Mouse (Mus musculus) heart, postnatal 36 days (tissue): ENCODE measurements around the gene Hecw2. TPM values are rescaled to one million over a fixed set of nuclear protein-coding genes. Genes with fewer than 3 reads are reported as not detected.

ENCODE experiments used
- DNase-seq, 2 experiments: peaks; one replicate each; pipeline ENCODE4 v3.0.0; 2021 to 2022
- intact Hi-C: fragments of 180-260 bp; cut with DNase I; formaldehyde crosslinking; loops from one replicate; pipeline ENCODE4 v1.15.1; 2025
- total RNA-seq, 2 experiments: library from RNA; stranded (reverse); gene quantifications; 2 replicates each; pipeline ENCODE4 v1.2.3; 2021

The Hecw2 gene
- total RNA-seq, 2 experiments from 2014 or later, result 13.5 TPM

- intact Hi-C loops, result no loop called here
- no peak for DNase-seq
Observed at GRCm38 (mm10) chr1:54119638-54120320, 75.2 kb downstream of the Hecw2 start.

- no peak for DNase-seq
- intact Hi-C loops, result no loop called here
Observed at GRCm38 (mm10) chr1:54118342-54118973, 76.5 kb downstream of the Hecw2 start.

- intact Hi-C loops, result loop anchor here (2.0 kb wide), 1 partner anchor 132 kb away; no protein-coding TSS in a partner anchor
- peak in 1 of 2 experiments; percentile 4 for DNase-seq
Observed at GRCm38 (mm10) chr1:54110920-54111605, 83.9 kb downstream of the Hecw2 start.

DNA sequence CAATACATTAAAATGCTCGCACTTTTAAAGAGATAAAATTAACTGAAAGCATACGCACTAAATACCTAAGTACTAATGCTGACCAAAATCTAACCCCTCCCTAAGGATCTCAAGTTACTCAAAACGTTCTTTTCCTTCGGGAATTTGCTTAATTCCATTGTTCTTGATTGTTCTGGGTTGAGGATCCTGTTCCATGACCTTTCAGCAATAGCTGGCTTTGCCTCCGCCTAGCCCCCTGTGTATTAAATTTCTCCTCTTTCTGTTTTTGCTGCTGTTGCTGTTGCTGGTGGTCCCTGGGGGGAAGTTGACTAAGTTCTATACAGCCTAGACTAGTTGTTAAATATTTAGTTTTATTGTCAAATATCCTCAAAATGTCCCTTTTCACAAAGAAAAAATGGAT lies 85.7 kb downstream of the Hecw2 start:
- no peak for DNase-seq
- intact Hi-C loops, result no loop called here

- intact Hi-C loops, result no loop called here
- no peak for DNase-seq
Observed at GRCm38 (mm10) chr1:54106756-54107155, 88.2 kb downstream of the Hecw2 start.

- intact Hi-C loops, result no loop called here
- DNase-seq, result no peak
Observed at GRCm38 (mm10) chr1:54079708-54080107, 115.3 kb downstream of the Hecw2 start.

GRCm38 (mm10) chr1:54074456-54074855 lies 120.5 kb downstream of the Hecw2 start:
- intact Hi-C loops, result no loop called here
- peak in 1 of 2 experiments; percentile 17 for DNase-seq

DNA sequence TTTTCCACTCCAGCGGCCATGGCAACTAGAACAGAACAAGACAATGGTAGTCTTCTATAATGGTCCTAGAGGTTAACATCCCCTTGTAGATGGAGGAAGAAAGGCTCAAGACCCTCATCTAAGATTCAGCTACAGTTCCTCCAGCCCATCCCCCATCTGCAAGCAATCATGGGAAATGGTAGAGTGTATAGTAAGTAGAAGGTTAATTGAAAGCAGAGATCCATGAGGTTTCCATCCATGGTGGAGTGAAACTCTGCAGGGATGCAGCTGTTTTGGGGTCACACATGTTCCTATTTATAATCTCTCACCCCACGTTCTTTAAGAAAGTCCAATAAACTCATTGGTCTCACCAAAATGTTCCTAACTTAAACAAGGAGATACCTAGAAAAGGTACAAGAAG lies 124.8 kb downstream of the Hecw2 start:
- DNase-seq, result no peak
- intact Hi-C loops, result no loop called here

GRCm38 (mm10) chr1:54068248-54068647 lies 126.7 kb downstream of the Hecw2 start:
- intact Hi-C loops, result no loop called here
- DNase-seq, result no peak

DNA sequence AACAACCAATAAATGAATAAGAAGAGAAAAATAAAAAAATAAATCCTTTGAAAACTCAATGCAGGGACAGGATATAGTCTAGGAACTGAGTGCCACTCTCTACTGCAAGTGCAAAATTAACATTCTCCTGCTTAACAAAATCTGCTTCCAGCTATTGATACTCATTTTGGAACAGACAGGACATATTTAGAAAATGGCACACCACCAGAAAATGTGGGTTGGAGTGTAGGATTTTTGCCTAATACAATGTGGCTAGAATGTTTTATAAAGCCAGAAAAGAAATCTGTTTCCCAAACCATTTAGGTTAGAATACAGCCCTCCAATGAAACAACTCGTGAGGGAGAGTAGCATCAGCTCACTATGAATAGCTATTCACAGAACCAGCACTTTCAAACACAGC lies 129.5 kb downstream of the Hecw2 start:
- intact Hi-C loops, result no loop called here
- DNase-seq, result no peak

- no peak for DNase-seq
- intact Hi-C loops, result no loop called here
Observed at GRCm38 (mm10) chr1:54061078-54061477, 133.9 kb downstream of the Hecw2 start.

GRCm38 (mm10) chr1:54059731-54060130 lies 135.2 kb downstream of the Hecw2 start:
- no peak for DNase-seq
- intact Hi-C loops, result no loop called here

DNA sequence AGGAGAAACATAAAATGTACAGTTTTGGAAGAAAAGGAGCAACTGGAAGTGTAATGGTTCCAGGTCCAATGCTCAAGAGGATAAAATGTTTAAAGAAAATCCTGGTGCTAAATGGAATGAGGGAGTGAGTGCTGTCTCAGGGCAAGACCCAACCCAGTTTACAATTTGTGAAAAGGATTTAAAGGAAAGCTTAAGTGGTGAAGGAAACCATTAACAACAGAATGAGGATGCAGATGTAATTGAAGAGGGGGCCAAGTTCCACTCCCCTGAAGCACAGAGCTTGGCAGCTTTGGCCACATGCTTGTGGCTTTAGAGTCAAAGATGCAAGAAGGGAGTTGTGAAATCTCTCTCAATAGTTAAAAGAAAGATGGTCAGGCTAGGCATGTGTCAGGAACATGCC lies 142.2 kb downstream of the Hecw2 start:
- no peak for DNase-seq
- intact Hi-C loops, result no loop called here

GRCm38 (mm10) chr1:54046923-54047322 lies 148.0 kb downstream of the Hecw2 start:
- peak in 1 of 2 experiments; percentile 7 for DNase-seq
- intact Hi-C loops, result no loop called here

- intact Hi-C loops, result loop anchor here (5.0 kb wide), 4 partner anchors 52 to 343 kb away; partner anchors contain the start of gene Ccdc150
- peak; percentile 34 to 44 for DNase-seq
Observed at GRCm38 (mm10) chr1:54039062-54039461, 155.9 kb downstream of the Hecw2 start.

- DNase-seq, result no peak
- intact Hi-C loops, result loop anchor here (1.0 to 5.0 kb wide), 2 partner anchors 39 to 85 kb away; no protein-coding TSS in a partner anchor
Observed at GRCm38 (mm10) chr1:54017686-54018085, 177.3 kb downstream of the Hecw2 start.

GRCm38 (mm10) chr1:54015739-54016138 lies 179.2 kb downstream of the Hecw2 start:
- intact Hi-C loops, result loop anchor here (5.0 kb wide), 1 partner anchor 83 kb away; no protein-coding TSS in a partner anchor
- DNase-seq, result no peak

DNA sequence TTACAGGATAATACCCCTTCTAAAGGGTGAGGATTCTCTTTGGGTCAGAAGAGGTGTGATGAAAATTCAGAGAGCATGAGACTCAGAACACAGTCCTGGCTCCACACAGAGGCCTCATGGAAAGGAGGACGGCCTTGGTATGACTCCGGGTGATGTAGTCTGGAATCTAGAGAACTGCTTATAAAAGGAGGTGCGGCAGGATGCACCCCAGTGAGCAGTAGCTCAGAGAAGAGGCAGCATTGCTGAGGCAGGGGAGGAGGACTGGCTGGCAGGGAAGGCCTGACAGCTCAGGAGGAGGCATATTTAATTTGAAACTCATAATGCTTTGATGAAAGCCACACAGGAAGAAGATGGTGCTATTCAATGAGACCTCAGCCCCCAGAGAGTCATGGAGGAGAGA lies 182.6 kb downstream of the Hecw2 start:
- intact Hi-C loops, result no loop called here
- DNase-seq, result no peak

DNA sequence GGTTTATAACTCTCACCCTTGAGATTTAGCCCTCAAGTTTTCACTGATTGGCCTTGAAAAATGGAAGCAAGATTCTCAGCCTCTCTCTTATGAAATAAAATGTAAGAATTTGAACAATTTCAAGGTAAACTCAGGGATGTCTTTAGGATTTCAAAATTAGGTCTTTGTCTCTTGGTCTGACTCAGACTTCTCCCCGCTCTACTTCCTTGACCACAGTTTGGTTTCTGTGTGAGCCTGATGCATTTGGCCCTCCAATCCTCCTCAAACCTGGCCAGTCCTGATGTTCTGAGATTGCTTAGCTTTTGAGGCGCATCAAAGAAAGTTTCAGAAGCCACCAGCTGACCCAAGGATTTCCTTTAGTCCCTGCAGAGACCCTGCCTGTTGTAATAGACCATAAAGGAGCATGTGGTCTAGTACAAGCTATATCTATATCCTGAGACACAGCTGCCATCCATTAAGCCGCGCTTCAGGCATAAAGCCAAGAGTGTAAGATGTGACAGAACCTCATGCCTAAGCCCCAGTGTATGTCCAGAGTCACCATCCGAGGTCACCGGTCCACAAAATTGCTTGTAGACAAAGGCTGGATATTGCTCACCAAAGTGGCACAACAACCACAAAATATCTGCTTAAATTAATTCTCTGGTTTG lies 185.4 kb downstream of the Hecw2 start:
- no peak for DNase-seq
- intact Hi-C loops, result no loop called here

DNA sequence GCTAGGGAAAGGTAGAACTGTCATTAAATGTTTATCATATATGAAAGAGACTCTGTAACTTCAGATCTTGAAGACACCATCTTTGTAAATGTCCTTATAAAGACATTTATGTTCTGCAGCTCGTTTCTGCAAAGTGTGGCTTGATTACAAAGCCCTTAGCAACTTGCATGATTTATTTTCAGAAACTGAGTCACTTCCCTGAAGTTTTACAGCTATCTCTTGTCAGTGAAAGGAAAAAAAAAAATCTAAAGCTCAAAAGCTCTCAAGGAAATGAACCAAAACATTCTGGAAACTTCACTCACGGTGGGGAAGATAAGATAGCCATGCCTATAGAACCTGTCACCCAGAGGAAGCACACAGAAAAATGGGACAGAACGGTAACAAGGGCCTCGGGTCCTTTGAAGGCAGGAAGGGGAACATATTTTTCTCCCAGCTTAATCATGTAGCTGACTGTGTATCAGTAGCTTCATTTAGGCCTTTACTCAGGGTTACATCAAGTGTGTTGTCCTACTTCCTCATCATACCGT lies 189.0 kb downstream of the Hecw2 start:
- intact Hi-C loops, result no loop called here
- DNase-seq, result no peak

GRCm38 (mm10) chr1:54003288-54003687 lies 191.7 kb downstream of the Hecw2 start:
- DNase-seq, result peak in 1 of 2 experiments; percentile 22

More at GRCm38 (mm10) chr1:54003288-54003687, 191.7 kb downstream of the Hecw2 start:
- intact Hi-C loops, result no loop called here
